Mouse (Mus musculus) induced T-regulatory cell, adult 2 months (primary cell): ENCODE data around the gene Ankrd11.

ENCODE experiments used
- DNase-seq: peaks from one replicate; pipeline ENCODE4 v3.0.0-alpha.2; 2012; ENCODE audit warnings: low read depth

The Ankrd11 gene

DNA sequence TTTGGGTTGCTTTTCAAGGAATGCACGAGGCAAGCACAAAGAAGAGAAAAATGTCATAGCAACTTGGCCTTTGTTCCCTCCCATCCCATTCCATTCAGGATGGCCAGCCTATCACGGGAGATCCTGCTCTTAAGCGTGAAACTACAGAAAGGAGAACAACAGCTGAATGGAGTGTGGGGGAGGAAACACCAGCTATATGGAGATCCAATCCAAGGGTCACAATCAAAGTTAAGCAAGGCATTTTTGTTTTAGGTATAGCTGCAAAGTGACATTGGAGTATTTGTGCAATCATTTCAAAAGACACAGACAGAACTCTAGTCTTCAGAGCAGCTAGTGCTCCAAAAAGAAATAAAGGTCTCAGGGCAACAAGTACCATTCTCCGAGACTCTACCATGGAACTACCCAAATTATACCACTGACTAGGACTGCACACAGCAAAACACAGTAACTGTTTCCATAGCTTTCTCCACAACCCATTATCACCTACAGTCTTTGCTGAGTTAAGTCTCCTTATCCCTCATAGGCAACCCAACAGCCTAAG is 1.9 kb downstream of the Ankrd11 start:
- no peak for DNase-seq

DNA sequence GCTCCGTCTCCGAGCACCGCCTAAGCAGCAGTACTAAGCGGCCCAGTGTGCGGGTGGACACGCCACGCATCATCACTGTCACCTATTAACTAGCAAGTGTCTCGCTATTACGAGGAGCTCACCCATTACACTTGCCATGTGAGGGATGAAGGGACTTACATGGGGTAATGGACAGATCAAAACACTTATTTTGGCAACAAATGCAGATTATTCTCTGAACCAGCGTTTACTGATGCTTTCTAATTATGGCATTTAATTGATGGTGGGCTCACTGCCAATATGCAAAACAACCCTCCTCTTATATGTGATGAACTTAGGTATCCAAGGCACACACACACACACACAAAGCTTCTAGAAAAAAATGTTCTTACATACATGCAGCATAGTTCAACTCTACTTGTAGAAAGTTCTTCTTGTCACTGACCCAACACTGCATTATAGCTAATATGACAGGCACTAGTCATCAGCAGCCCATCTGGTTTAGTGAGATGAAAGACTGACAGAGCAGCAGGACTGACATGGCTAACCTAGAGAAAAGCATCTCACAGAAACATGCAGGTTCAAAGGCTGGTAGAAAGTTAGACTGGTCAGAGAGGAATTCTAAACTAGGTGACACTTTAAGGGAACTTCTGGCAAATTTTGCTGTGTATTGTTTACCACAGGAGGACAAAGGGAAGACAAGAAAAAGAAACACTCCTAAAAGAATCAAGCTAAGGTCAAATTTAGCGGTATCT is 2.5 kb downstream of the Ankrd11 start:
- DNase-seq, result peak; percentile 45

DNA sequence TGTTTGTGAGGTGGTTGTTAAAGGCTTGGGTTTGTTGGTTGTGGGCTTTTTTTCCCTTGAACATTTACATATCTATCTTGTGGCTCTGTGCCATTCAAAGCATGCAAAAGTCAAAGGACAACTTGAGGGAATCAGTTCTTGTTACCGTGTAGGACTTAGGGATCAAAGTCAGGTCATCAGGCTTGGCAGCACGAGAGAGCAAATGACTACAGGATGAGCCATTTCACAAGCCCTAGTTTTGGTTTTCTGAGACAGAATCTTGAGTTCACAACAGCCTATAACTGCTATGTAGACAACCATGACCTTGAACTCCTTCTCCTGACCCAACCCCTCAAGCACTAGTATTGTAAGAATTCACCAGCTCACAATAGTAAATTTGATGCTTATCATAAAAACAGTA is 3.7 kb downstream of the Ankrd11 start:
- peak; percentile 73 for DNase-seq

DNA sequence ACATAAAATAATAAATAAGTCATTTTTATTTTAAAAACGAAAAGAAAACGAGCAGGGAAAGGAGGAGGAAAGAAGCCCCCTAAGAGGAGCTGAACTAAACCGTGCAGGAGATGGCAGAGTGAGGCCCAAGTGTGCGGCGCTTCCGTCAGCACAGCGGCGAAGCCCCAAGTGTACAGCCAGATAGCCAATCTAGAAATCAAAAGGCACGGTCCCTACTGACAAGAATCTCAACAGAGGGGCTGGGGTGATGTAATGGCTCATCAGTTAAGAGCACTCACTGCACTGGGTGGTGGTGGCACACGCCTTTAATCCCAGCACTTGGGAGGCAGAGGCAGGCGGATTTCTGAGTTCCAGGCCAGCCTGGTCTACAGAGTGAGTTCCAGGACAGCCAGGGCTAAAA is 4.6 kb downstream of the Ankrd11 start:
- DNase-seq, result peak; percentile 74

DNA sequence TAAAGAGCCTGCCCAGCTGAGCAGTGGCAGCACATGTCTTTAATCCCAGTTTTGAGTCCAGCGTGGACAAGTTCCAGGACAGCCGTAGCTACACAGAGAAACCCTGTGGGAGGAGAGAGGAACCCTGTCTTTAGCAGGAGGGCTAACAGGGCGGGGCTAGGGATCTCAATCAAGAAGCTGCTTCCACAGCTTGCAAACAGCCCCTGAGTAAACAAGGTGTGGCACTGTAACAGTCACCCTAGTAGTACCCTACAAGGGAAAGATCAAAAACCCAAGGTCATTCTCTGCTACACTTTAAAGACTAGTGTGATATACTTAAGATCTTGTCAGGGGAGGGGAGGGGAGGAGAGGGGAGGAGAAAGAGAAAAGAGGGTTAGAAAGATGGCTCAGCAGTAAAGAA is 5.1 kb downstream of the Ankrd11 start:
- DNase-seq, result peak; percentile 82

DNA sequence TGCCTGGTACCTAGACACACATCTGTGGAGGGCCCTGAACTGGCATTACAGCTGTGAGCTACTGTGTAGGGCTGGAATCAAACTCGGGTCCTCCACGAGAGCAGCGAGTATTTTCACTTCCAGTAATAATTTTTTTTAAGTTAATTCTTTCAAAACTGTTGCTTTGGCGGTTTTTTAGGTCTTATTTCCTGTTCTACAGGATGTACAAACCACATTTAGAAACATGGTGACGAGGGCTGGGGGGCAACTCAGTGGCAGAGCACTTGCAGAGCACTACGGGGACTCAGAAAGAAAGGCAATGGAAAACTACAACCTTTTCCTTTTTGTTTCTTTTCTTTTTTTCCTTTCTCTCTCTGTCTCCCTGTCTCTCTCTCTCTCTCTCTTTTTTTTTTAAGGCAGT is 7.9 kb downstream of the Ankrd11 start:
- DNase-seq, result peak; percentile 88

DNA sequence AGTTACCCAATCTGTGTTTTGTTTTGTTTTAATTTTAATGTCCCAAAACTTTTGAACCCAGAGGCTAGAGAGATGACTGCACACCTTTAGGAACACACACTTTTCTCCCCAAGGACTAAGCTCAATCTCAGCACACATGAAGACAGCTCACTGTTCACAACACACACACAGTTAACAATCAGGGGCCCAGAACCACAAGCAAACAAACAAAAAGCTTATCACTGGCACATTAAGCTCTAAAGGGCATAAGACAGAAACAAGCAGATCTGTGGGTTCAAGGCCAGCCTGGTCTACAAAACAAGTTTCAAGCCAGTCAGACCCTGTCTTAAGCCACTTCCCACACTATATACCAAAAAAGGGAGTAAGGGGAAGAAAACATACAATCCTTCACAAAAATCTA is 8.6 kb downstream of the Ankrd11 start:
- peak; percentile 71 for DNase-seq

DNA sequence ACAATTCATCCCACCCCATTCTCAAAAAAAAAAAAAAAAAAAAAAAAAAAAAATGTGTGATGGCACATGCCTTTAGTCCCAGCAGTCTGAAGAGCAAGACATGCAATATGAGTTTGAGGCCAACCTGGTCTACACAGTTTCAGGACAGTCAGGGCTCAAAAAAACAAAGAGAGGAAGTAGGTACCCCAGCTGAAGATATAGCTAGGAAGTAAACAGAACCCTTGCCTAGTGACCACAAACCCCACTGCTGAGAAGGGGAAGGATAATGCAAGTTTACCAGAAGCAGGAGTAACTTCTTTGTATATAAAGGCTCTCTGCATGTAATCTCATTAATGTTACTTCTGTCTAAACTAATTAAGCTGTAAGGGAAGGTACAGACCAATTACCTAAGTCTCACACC is 9.3 kb downstream of the Ankrd11 start:
- peak; percentile 87 for DNase-seq

DNA sequence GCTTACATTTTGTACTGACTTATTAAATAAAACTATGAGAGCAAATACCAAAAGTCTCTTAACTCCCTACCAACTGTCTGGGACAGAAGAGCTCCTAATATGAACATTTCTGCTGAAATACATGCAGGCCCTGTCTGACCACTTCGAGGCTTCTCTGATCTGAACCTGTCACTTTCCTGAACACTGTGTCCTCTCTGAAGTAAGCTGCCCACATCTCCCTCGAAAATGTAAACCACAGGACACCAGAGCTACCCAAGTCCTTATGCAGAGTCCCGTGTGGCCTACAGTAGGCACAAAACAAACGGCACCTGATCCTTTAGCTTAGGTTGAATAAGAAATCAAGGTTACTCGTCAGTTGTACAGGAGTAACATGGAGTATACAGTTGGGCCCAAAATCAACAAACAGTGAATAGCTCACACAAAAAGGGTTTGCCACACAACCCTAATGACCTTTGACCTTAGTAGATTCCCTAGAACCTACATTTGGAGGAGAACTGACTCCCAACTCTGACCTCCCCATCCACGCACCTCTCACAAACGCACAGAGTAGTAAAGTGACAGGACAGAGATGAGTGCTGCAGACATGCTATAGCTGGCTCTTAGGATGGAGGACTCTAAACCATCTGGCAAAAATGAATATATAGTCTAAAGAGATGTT is 10.6 kb downstream of the Ankrd11 start:
- peak; percentile 58 for DNase-seq

DNA sequence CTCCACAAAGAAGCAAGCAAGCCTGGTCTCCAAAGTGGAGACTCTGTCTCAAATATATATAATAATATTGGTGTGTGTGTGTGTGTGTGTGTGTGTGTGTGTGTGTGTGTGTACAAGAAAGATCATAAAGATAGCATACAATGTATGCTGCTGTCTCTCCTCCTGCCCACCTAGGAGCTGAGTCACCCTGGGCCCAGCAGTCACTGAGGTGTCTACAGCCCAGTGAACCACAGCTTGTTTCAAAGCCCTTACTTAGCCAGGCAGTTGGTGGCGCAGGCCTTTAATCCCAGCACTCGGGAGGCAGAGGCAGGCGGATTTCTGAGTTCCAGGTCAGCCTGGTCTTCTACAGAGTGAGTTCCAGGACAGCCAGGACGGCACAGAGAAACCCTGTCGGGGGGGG is 12.0 kb downstream of the Ankrd11 start:
- DNase-seq, result peak; percentile 57

DNA sequence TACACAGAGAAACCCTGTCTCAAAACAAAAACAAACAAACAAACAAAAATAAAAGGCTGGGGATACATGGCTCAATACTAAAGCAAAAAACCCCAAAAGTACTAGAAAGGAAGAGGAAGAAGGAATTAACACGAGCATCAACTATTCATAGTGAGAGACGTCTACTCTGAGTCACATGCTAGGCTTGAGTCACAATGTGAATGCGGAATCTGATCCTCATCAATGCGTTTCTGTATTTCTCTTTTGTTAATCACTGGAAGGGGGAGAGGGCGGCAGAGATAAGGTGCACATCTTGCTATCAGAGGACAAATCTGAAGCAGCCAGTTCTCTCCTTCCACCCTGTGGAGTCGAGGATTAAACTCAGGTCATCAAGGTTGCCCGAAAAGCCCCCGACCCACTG is 14.3 kb downstream of the Ankrd11 start:
- peak; percentile 87 for DNase-seq

DNA sequence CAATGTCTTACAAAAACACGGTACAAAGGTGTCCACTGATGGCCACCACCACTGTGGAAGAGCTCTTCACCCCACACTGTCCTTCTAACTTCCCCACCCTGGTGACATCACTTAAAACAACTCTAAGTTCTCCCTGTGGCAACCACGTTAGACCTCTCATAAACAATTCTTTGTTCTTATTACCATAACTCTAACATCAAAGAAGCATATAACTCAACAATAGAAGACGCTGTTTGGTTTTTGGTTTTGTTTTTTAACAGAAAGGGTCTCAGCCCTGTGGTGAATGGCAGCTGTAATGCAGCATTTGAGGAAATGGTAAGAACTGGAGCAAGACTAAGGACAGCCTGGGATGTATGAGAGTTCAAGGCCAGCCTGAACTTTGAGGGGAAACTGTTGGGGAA is 16.1 kb downstream of the Ankrd11 start:
- DNase-seq, result peak; percentile 72

DNA sequence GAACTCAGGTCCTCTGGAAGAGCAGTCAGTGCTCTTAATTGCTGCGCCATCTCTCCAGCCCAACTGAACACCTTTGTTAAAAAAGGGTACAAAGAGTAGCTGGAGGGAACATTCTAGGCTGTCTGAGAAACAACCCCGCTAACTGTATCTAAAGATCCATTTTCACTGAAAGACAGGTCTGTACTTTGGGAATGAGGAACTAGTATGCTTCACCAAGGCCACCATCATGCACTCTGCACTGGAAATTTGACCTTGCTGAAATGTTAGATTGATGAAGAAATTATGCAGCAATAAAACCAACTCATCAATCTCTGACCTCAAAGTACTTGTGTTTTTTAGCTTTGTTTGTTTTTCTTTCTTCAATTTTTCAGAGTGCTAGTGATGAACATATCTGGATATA is 17.9 kb downstream of the Ankrd11 start:
- DNase-seq, result no peak

DNA sequence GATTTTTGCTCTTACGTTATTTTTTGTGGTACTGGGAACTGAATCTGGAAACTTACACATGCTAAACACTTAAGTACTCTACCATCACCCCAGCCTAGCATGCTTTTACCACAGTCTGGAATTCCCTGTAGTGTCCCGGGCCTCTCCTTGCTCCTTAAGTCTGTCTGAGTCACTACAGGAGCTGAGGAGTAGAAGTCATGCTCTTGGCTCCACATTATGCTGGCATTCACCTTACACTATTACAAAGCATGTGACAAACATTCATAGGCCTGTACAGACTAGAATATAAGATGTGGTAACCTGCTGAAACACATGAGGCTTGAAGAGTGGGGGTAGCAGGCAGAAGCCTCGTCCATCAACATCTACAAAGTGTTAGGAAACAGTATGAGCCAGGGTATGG is 19.4 kb downstream of the Ankrd11 start:
- no peak for DNase-seq

DNA sequence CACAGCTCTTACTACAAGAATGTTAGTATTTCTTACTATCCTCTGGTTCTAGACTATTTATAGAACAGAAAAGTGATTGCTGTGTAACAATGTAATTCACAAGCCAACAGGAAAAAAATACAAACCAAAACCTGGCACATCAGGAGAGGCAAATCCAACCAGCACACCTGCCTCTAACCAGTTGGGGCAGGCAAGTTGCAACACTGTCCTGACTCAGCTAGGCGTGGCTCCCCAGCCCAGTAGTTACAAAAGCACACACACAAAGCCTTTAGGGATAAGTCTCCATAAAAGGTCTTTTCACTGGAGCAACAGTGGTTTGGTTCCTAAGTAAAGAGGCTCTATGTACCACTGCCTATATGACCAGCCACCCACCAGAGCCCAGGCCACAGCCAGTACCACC is 20.8 kb downstream of the Ankrd11 start:
- DNase-seq, result no peak

DNA sequence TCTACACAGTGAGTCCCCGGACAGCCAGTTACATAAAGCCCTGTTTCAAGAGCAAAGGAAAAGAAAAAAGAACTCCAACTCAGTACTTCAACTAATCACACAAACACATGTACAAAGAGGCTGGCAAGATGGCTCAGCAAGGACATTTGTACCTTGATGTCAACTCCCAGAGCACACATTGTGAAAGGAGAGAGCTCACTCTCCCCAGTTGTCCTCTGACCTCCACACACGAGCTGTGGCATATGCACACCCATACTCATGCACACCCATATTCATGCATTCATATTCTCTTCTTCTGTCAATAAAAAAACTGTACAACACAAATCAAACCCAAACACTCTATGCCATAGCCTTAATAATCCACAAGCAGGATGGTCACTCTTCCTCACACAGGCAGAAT is 21.2 kb downstream of the Ankrd11 start:
- DNase-seq, result no peak

DNA sequence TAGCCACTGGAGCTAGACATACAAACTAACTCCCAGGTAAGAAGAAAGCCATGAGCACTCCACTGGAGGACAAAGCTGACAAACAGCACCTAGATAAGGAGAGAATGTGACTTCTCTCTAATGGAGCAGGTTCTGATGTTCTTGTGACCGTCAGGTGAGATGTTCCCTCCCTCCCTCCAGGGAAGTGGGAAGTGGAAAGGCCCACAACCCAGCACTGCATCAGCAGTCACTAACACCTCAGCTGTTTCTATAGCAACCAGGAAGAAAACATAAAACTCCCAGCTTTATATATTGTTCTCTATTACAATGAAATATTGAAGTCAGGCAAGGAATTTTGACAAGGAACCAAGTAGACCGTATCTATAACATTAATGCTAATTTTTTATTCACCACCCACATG is 22.0 kb downstream of the Ankrd11 start:
- peak; percentile 56 for DNase-seq

DNA sequence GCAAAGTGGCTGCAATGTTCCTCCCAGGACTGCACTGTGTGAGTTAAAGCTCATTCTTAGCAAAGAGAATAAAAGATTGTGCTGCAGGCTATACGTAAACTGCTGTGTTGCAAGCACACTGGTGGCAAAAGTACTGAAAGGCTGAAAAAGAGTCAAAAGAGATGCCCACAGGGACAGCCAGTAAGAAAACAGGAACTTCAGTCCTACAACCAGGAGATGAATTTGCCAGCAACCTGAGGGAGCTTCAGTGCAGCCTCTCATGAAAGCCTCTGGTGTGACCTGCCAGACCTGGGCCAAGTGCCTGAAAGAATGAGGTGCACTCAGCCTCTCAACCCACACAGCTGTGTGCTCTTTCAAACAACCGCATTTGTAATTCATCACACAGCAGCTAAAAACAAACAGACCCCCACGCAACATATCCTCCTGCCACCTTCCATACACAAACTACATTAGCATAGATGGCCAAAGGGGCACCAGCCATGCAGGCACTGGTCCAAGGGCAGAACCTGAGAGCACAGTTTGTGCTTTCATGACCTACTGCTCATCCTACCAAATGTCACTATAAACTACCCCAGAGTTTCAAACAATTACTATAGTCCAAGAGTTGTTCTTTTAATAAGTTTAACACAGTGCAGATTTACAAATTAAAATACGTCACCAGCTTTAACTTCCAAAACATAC is 23.5 kb downstream of the Ankrd11 start:
- no peak for DNase-seq

DNA sequence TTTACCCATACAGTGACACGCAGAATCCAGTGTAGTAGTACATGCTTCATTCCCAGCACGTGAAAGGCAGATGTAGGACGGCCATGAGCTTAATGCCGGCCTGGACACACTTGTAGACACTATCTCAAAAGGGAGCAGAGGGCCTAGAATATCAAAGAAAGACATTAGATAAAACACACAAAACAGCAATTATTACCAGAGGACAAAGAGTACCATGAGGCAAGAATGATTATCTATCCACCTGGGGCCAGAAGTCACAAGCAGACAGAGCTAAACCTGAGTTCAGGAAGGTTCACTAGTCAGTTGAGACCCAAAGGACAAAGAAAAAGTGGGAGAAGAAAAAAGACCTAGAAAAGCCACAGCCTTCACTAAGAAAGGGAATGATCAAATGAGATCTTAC is 24.9 kb downstream of the Ankrd11 start:
- no peak for DNase-seq

DNA sequence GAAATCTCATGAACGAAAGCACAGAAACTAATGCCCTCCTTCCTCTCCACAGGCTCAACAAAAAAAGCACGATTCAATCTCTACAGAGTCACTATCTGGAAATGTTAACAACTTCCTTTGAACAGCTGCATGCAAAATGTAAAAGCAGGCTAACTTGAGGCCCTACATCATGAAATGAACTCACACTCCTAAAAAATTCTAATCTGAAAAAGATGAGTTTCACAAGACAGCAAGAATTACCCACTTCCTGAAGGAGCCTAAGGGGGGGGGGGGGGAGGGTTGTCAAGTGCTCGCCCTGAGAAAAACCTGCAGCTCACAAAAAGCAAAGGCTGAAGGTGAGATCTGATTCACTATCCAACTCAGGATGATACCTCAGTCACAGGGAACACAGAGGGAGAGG is 27.0 kb downstream of the Ankrd11 start:
- DNase-seq, result peak; percentile 70

DNA sequence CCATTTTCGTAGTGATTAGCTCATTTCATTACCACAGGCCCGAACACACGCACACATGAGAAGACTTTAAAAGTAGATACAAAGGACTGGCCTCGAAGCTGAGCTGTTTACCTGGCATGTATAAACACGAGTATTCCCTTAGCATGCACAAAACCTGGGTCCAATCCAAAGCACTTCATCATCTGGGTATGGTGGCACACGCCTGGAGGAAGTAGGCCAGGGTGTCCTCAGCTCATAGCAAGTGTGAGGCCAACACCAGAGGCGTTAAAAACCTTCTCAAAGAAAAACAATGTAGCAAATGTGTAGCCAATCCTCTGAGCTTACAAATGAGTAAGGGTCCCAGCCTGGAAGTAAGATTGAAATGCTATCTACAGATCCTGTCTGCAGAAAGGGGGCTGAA is 27.6 kb downstream of the Ankrd11 start:
- DNase-seq, result no peak

DNA sequence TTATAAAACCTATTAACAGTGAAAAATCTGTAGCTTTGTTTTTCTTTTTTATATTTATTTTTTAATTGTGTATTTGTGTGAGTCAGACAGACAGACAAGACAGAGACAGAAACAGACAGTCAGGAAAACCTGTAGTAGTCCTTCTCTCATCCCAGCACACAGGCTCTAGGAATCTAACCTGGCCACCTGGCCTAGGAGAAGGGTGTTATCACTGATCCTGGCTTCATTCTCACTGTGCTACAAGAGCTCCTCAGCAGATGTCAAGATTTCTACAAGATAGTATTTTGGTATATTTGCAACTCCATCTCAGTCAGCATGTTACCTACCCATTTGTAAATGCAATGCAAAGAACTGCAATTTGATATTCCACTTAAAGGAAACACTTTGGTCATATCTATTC is 30.8 kb downstream of the Ankrd11 start:
- DNase-seq, result no peak

DNA sequence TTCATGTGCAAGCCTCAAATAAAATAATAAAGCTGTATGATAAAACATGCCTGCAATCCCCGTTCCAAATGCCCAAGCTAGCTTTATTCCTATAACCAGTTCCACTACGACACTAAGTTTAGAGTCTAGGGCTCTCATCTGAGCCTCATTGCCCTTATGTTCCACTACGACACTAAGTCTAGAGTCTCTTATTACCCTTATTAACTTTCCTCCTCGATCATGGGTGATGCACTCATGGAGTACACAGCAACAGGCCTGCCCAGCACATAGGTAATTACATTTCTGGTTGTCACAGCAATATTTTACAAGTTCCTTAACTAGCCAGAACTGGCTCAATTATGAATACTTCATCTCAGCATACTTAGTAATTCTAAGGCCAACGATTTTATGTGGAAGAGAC is 36.3 kb downstream of the Ankrd11 start:
- no peak for DNase-seq
